Mouse (Mus musculus) megakaryocyte, adult 5-6 weeks (primary cell): ENCODE measurements around the gene Olfr294. TPM values are rescaled to one million over a fixed set of nuclear protein-coding genes. Genes with fewer than 3 reads are reported as not detected.

ENCODE experiments used
- ATAC-seq: 2 replicates; pipeline ENCODE4 v1.8.0; 2016; ENCODE audit warnings: mild to moderate bottlenecking, inconsistent platforms; ENCODE audit not compliant: poor library complexity, severe bottlenecking
- total RNA-seq, 2 experiments: library from RNA; stranded (forward) in 1 of 2; stranded (reverse) in 1 of 2; fragments of 153-499, 151-499 nt in 1 of 2; fragments of 221-1000, 200-1000 nt in 1 of 2; gene quantifications; 2 replicates each; pipeline versions ENCODE4 v1.2.3 to v1.2.4; 2015 to 2017

Gene Olfr294
- total RNA-seq (2015) (not detected in 2 replicates), total RNA-seq (2017) (not detected in 2 replicates)

- ATAC-seq = no peak
Observed at GRCm38 (mm10) chr7:86616543-86616942, at the start of gene Olfr294. Gene Olfr294, minus strand, starts transcription at chr7:86616643.

GRCm38 (mm10) chr7:86648761-86649160, 32.3 kb upstream of the Olfr294 start, which contains the start of gene Olfr293:
Gene Olfr293, plus strand, starts transcription at chr7:86649061.
- ATAC-seq = no peak

GRCm38 (mm10) chr7:86583562-86583961, 32.9 kb downstream of the Olfr294 start, which contains the start of gene Olfr295:
Gene Olfr295, plus strand, starts transcription at chr7:86583862.
- no peak for ATAC-seq

Other genes starting within 250 kb of the Olfr294 start
- gene Olfr305, start 249.7 kb downstream of the Olfr294 start, total RNA-seq (2015) = not detected in 2 replicates
- gene Olfr305, start 249.7 kb downstream of the Olfr294 start, total RNA-seq (2017) = not detected in 2 replicates
- not detected in 2 replicates for gene Olfr304, start 230.0 kb downstream of the Olfr294 start, total RNA-seq (2015)
- not detected in 2 replicates for gene Olfr304, start 230.0 kb downstream of the Olfr294 start, total RNA-seq (2017)
- not detected in 2 replicates for gene Olfr303, start 218.9 kb downstream of the Olfr294 start, total RNA-seq (2015)
- not detected in 2 replicates for gene Olfr303, start 218.9 kb downstream of the Olfr294 start, total RNA-seq (2017)
- not detected in 2 replicates for gene Olfr301, start 212.8 kb downstream of the Olfr294 start, total RNA-seq (2015)
- not detected in 2 replicates for gene Olfr301, start 212.8 kb downstream of the Olfr294 start, total RNA-seq (2017)
- not detected in 2 replicates for gene Olfr299, start 156.7 kb downstream of the Olfr294 start, total RNA-seq (2015)
- gene Olfr299, start 156.7 kb downstream of the Olfr294 start, total RNA-seq (2017) = not detected in 2 replicates
- not detected in 2 replicates for gene Olfr298, start 124.2 kb downstream of the Olfr294 start, total RNA-seq (2015)
- not detected in 2 replicates for gene Olfr298, start 124.2 kb downstream of the Olfr294 start, total RNA-seq (2017)
- gene Olfr297, start 96.7 kb downstream of the Olfr294 start, total RNA-seq (2015) = not detected in 2 replicates
- not detected in 2 replicates for gene Olfr297, start 96.7 kb downstream of the Olfr294 start, total RNA-seq (2017)
- gene Olfr295, start 32.8 kb downstream of the Olfr294 start, total RNA-seq (2015) = not detected in 2 replicates
- not detected in 2 replicates for gene Olfr295, start 32.8 kb downstream of the Olfr294 start, total RNA-seq (2017)
- gene Olfr293, start 32.4 kb upstream of the Olfr294 start, total RNA-seq (2015) = not detected in 2 replicates
- gene Olfr293, start 32.4 kb upstream of the Olfr294 start, total RNA-seq (2017) = not detected in 2 replicates
- gene Olfr292, start 71.7 kb upstream of the Olfr294 start, total RNA-seq (2015) = not detected in 2 replicates
- not detected in 2 replicates for gene Olfr292, start 71.7 kb upstream of the Olfr294 start, total RNA-seq (2017)
- not detected in 2 replicates for gene Folh1, start 159.3 kb upstream of the Olfr294 start, total RNA-seq (2015)
- not detected in 2 replicates for gene Folh1, start 159.3 kb upstream of the Olfr294 start, total RNA-seq (2017)
- not detected in 2 replicates for gene Vmn2r77, start 178.4 kb upstream of the Olfr294 start, total RNA-seq (2015)
- gene Vmn2r77, start 178.4 kb upstream of the Olfr294 start, total RNA-seq (2017) = not detected in 2 replicates